Mouse (Mus musculus) spleen, adult 2 months (tissue): ENCODE data around the gene Pla2g4a.

ENCODE experiments used
- CTCF ChIP-seq: fragments of 200-500 bp; IDR thresholded peaks from 2 replicates; pipeline ENCODE4 v1.5.1; 2011; ENCODE audit warnings: mild to moderate bottlenecking, inconsistent platforms; ENCODE audit not compliant: insufficient read depth, insufficient read length, insufficient replicate concordance; ENCODE audit errors: extremely low read depth
- POLR2A ChIP-seq: fragments of 200-500 bp; IDR thresholded peaks from 2 replicates; pipeline ENCODE4 v1.6.1; 2011; ENCODE audit warnings: low read depth, low read length, inconsistent platforms

DNA sequence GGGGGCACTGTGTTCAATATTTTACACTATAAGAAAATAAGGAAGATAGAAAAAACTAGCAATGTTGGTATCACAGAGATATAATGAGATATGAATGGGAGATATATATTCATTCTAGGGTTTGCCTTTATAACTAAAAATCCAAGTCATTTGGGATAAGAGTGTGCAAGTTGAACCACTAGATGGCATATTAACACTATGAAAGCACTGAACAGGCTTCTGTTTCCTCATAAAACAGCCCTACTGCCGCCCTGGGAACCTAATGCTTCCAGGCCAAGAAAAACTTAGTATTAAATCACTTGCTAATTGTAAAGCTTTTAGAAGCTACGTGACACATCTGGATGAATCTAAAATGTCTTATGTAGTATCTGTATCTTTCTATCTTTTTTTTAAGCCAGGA lies 128.1 kb downstream of the Pla2g4a start:
- TF ChIP-seq CTCF (no peak), POLR2A (no peak)
